Mouse (Mus musculus): ENCODE results near the gene Spint5.

DNA sequence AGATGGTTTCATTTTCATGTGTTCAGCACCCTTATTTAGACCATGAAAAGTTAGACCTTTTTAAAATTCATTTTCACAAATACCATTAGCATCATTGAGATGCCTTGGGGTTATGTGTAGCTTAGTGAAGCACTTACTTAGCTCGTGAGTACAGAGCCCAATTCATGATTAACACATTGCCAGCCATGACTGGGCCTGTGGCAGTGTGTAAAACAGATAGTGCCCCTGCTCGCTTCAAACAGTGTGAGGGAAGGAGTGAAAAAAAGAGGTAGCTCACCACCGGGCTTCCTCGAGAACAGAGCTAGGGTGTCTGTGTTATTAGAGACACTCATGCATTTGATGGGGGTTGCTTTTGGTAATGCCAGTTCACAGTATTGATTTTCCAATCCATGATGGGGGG lies 33.1 kb downstream of the Spint5 start:
- TF ChIP-seq CTCF (conservative IDR thresholded peaks at IDR 0.05; ENCODE audit: insufficient read depth, insufficient read length, low read depth, low read length) (no peak), POLR2A (IDR thresholded peaks at IDR 0.05; ENCODE audit: low read depth, low read length) (no peak)
